Mouse (Mus musculus) duodenum, adult 2 months (tissue): ENCODE results near the gene Spcs1. TPM values are rescaled to one million over a fixed set of nuclear protein-coding genes. Genes with fewer than 3 reads are reported as not detected.

ENCODE experiments used
- polyA plus RNA-seq: library from polyadenylated mRNA; depleted of rRNA; stranded (reverse); fragments of >200 nt; gene quantifications from 2 replicates; pipeline ENCODE4 v1.2.3, GENCODE M21; 2012; ENCODE audit warnings: low replicate concordance; rRNA removed

Gene Spcs1
- 44.8 and 72.3 TPM in 2 replicates for polyA plus RNA-seq

DNA sequence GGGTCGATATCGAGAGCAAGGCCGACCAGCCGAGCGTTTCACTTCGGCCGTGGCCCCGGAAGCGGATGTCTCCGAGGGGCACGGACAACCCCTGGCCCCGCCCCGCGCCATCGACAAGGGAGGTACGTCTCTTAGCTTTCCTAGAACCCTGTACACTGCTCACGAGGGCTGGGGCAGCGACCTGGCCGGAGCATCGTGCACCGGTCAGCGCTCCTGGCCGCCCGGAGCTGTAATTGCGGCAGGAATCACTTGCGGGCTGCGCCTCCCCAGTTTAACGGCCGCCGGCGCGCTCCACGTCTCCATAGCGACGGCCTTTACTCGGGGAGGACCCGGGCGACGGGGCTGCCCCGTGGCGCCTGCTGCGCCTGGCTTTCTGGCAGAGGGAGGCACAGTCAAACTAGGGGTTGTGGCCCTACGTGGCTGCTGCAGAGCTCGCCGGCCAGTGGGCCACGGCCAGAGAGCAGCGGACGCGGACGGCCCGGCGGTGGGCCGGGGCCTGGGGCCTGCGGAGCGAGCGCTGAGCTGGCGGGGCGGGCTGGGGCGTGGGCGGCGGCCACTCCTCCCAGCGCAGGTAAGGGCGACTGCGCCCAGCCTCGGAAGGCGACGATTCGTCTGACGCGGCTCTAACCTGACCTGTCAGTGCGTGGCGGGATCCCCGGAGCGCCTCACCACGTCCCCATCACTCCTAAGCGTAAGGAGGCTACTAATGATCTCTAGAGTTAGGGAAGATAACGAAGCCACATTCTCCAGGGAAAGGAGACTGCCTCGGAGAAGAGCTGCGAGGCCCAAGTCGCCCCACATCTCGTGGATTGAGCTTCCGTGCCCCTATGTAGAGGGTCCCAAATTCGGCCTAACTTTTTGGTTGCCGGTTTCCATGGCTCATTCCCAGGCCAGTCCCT, at the start of gene Spcs1, which contains the start of gene Glt8d1:
Gene Spcs1, minus strand, starts transcription at position 366 of the 899 bp plus-strand sequence.
Gene Glt8d1, plus strand, starts transcription at position 94 of the 899 bp plus-strand sequence.

DNA sequence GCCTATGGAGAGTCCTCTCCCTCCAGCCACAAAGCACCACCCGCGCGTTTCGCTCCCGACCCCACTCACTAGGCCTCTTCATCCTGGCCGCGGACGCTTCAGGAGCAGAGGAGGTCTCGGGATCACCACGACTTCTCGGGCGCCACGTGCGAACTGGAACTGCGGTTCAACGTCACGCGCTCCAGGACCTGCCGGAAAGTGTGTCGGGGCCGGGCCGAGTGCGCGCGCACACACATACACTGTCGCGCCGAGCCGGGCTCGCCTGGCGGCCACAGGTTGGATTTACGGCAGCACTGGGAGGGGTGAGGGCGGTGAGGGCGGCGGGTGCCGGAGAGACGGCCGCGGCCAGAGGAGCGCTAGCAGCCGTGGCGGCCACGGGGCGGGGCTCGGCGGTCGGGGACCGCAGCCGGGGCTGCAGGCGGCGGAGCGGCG, 17.4 kb upstream of the Spcs1 start, which contains the start of the genes Pbrm1 and Gnl3:
Gene Pbrm1, plus strand, starts transcription at position 279 of the 432 bp plus-strand sequence.
Gene Gnl3, minus strand, starts transcription at position 293 of the 432 bp plus-strand sequence.

DNA sequence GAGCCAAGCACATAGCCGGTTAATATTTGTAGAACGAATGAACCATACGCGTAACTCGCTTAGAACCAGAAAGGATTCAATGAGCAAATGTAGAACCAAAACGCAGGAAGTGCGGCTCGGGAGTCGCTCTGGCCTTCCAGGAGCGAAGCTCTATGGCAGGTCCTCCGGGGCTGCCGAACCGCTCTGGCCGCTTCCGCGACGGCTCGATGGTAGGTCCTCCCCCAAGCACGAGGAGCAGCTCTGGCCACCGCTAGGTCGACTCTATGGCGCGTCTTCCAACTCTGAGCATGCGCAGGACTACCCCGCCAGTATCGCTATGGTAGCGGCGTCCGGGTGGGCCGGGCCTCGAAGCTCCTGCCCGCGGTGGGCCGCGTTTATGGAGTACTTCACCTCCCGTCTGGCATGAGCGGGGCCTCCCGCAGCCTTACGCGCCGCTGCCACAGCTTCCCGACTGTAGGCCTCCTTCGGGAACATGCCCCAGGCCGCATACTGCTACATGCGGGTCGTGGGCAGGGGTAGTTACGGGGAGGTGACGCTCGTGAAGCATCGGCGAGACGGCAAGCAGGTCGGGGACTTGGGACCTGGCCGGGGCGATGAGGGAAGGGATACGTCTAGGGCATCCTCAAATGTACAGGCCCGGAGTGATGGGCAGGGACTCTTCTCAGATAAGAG, 50.2 kb downstream of the Spcs1 start, which contains the start of gene Nek4:
Gene Nek4, plus strand, starts transcription at position 224 of the 672 bp plus-strand sequence.

Other genes with a start within 250 kb of the Spcs1 start
- 9.2 and 14.9 TPM in 2 replicates for gene Tmem110, start 176.1 kb downstream of the Spcs1 start, polyA plus RNA-seq
- 11.0 and 19.2 TPM in 2 replicates for gene Mustn1, start 122.5 kb downstream of the Spcs1 start, polyA plus RNA-seq
- gene Itih4, start 115.2 kb downstream of the Spcs1 start, polyA plus RNA-seq, result 0.05 and 1.2 TPM in 2 replicates
- 0.18 and 0.63 TPM in 2 replicates for gene Itih3, start 77.9 kb downstream of the Spcs1 start, polyA plus RNA-seq
- gene Itih1, start 58.4 kb downstream of the Spcs1 start, polyA plus RNA-seq, result 0.06 TPM in 1 of 2 replicates, not detected in the other
- 0.97 and 1.9 TPM in 2 replicates for gene Nek4, start 50.3 kb downstream of the Spcs1 start, polyA plus RNA-seq
- gene Glt8d1, start 272 bp downstream of the Spcs1 start, polyA plus RNA-seq, result 3.1 and 3.6 TPM in 2 replicates
- 3.9 and 4.9 TPM in 2 replicates for gene Pbrm1, start 17.5 kb upstream of the Spcs1 start, polyA plus RNA-seq
- gene Gnl3, start 17.5 kb upstream of the Spcs1 start, polyA plus RNA-seq, result 4.8 and 6.8 TPM in 2 replicates
- gene Smim4, start 127.3 kb upstream of the Spcs1 start, polyA plus RNA-seq, result 44.1 and 80.0 TPM in 2 replicates
- gene Nt5dc2, start 129.4 kb upstream of the Spcs1 start, polyA plus RNA-seq, result 9.2 and 16.3 TPM in 2 replicates
- 34.2 and 62.3 TPM in 2 replicates for gene Stab1, start 167.0 kb upstream of the Spcs1 start, polyA plus RNA-seq
- gene Tnnc1, start 206.6 kb upstream of the Spcs1 start, polyA plus RNA-seq, result not detected in 2 replicates
- 127 and 135 TPM in 2 replicates for gene Nisch, start 215.3 kb upstream of the Spcs1 start, polyA plus RNA-seq
- gene Sema3g, start 216.2 kb upstream of the Spcs1 start, polyA plus RNA-seq, result 1.5 and 3.3 TPM in 2 replicates
- 3.1 and 3.5 TPM in 2 replicates for gene Phf7, start 249.6 kb upstream of the Spcs1 start, polyA plus RNA-seq
- 25.9 and 28.7 TPM in 2 replicates for gene Bap1, start 249.8 kb upstream of the Spcs1 start, polyA plus RNA-seq